Mouse (Mus musculus) stomach, embryonic 14.5 days (tissue): ENCODE data around the gene Hist1h2ak. TPM values are rescaled to one million over a fixed set of nuclear protein-coding genes. Genes with fewer than 3 reads are reported as not detected.

Source experiments
- ATAC-seq: fragments of 200-750 bp; cut with Nextera tagmentation; 2 replicates; pipeline ENCODE4 v1.8.0; 2017; ENCODE audit warnings: low read depth, moderate TSS enrichment; ENCODE audit not compliant: insufficient number of reproducible peaks, insufficient read depth, low FRiP score
- H3K27ac ChIP-seq: fragments of 300-500 bp; sonication (generic); 2 replicates; pipeline ENCODE4 v1.5.1; 2014; ENCODE audit warnings: mild to moderate bottlenecking, low read length, moderate library complexity, mixed read lengths
- H3K27me3 ChIP-seq: fragments of 300-500 bp; sonication (generic); 2 replicates; pipeline ENCODE4 v1.6.1; 2014; ENCODE audit warnings: low read length, control low read depth, mixed read lengths; ENCODE audit not compliant: control insufficient read depth, insufficient read depth
- H3K36me3 ChIP-seq: fragments of 300-500 bp; sonication (generic); 2 replicates; pipeline ENCODE4 v1.6.1; 2014; ENCODE audit warnings: mild to moderate bottlenecking, control low read depth, low read length, moderate library complexity, mixed read lengths; ENCODE audit not compliant: control insufficient read depth, insufficient read depth
- H3K4me1 ChIP-seq: fragments of 300-500 bp; sonication (generic); 2 replicates; pipeline ENCODE4 v1.6.1; 2014; ENCODE audit warnings: low read length, control low read depth, mixed read lengths; ENCODE audit not compliant: control insufficient read depth, insufficient read depth
- H3K4me2 ChIP-seq: fragments of 300-500 bp; sonication (generic); replicated peaks from 2 replicates; pipeline ENCODE4 v1.6.1; 2014; ENCODE audit warnings: low read depth, low read length, control low read depth
- H3K4me3 ChIP-seq: fragments of 300-500 bp; sonication (generic); 2 replicates; pipeline ENCODE4 v1.5.1; 2014; ENCODE audit warnings: low read depth, low read length, control low read depth
- H3K9ac ChIP-seq: fragments of 300-500 bp; sonication (generic); replicated peaks from 2 replicates; pipeline ENCODE4 v1.6.1; 2014; ENCODE audit warnings: low read depth, mild to moderate bottlenecking, control low read depth, low read length, moderate library complexity, mixed read lengths
- H3K9me3 ChIP-seq: fragments of 300-500 bp; sonication (generic); 2 replicates; pipeline ENCODE4 v1.6.1; 2016; ENCODE audit warnings: low read depth, low read length, control low read depth; ENCODE audit not compliant: control insufficient read depth
- WGBS: fragments of 180-500 bp; shearing (Covaris S2); extraction: QIAGEN DNeasy Blood & Tissue Kit; methylation state at CpG from one replicate; pipeline ENCODE4 v1.1.7; 2014; 5-methylcytosine and 5-hydroxymethylcytosine counted together
- microRNA-seq: library from miRNA; unstranded; fragments of <30 nt; microRNA quantifications from one replicate; pipeline ENCODE4, GENCODE M21; 2016
- polyA plus RNA-seq: library from polyadenylated mRNA; unstranded; fragments of >200 nt; fragmentation: Nextera tagmentation; extraction: Ambion mirVana; gene quantifications from 2 replicates; pipeline ENCODE4 v1.2.1, GENCODE M21; 2014

Hist1h2ak gene
- polyA plus RNA-seq, 1 experiment from 2014 or later: 13.3 TPM

- Histone ChIP-seq H3K36me3 (no peaks in the 10 kb centered on the region), H3K4me2 (peak overlapping the region; percentile 53), H3K9ac (peak overlapping the region; percentile 38), H3K27ac (peak overlapping the region; percentile 30; the same call in 1 of the 2 replicates), H3K4me1 (peaks cover 7% of the 10 kb centered on the region; the same call in 1 of the 2 replicates), H3K27me3 (no peaks in the 10 kb centered on the region), H3K4me3 (peak overlapping the region; percentile 68), H3K9me3 (no peaks in the 10 kb centered on the region)
- ATAC-seq: peak; percentile 82; the same call in 1 of the 2 replicates
- 1% methylated on average over 22 of the region's 22 CpGs for WGBS
Measured at GRCm38 (mm10) chr13:21710821-21711525, 42.7 kb downstream of the Hist1h2ak start.

- WGBS: under 1% methylated on average over 32 of the region's 32 CpGs
- Histone ChIP-seq H3K36me3 (no peaks in the 10 kb centered on the region), H3K9ac (peak overlapping the region; percentile 45; the same call in 1 of the 2 replicates), H3K9me3 (no peaks in the 10 kb centered on the region), H3K4me2 (peak overlapping the region; percentile 53; the same call in 1 of the 2 replicates), H3K4me3 (peak overlapping the region; percentile 68), H3K4me1 (peaks cover 4% of the 10 kb centered on the region; the same call in 1 of the 2 replicates), H3K27me3 (no peaks in the 10 kb centered on the region), H3K27ac (peak overlapping the region; percentile 74)
- ATAC-seq: peak; percentile 85
Measured at GRCm38 (mm10) chr13:21710031-21710711, 43.5 kb downstream of the Hist1h2ak start.

- H3K27me3 ChIP-seq: no peaks in the 10 kb centered on the region
- no peaks in the 10 kb centered on the region for H3K4me1 ChIP-seq
- WGBS: 73% methylated on average over 4 of the region's 4 CpGs
- no peak for ATAC-seq
- no peak overlapping the region for H3K4me3 ChIP-seq
- H3K9me3 ChIP-seq: no peaks in the 10 kb centered on the region
- H3K9ac ChIP-seq: no peak overlapping the region
- no peak overlapping the region for H3K27ac ChIP-seq
- no peak overlapping the region for H3K4me2 ChIP-seq
- H3K36me3 ChIP-seq: no peaks in the 10 kb centered on the region
Measured at GRCm38 (mm10) chr13:21706669-21707068, 47.0 kb downstream of the Hist1h2ak start.

Small RNA genes within 50 kb of the gene (microRNA-seq; reads per million reads assigned to microRNA genes)
- gene Gm44346 (not detected), gene Gm44357 (not detected), gene Gm44367 (not detected), gene Gm44454 (not detected)

Other genes with a start within 250 kb of the Hist1h2ak start
- gene Zkscan8, start 222.7 kb downstream of the Hist1h2ak start, polyA plus RNA-seq: 11.5 and 11.6 TPM in 2 replicates
- gene Olfr1366, start 211.0 kb downstream of the Hist1h2ak start, polyA plus RNA-seq: 0.07 and 0.28 TPM in 2 replicates
- 0.06 TPM in 1 of 2 replicates, not detected in the other for gene Olfr1535, start 193.9 kb downstream of the Hist1h2ak start, polyA plus RNA-seq
- gene Olfr1364, start 172.1 kb downstream of the Hist1h2ak start, polyA plus RNA-seq: not detected in 2 replicates
- not detected in 2 replicates for gene Olfr1362, start 139.8 kb downstream of the Hist1h2ak start, polyA plus RNA-seq
- gene Olfr11, start 111.3 kb downstream of the Hist1h2ak start, polyA plus RNA-seq: not detected in 2 replicates
- not detected in 2 replicates for gene Olfr1361, start 90.4 kb downstream of the Hist1h2ak start, polyA plus RNA-seq
- not detected in 2 replicates for gene Olfr1360, start 76.4 kb downstream of the Hist1h2ak start, polyA plus RNA-seq
- not detected in 2 replicates for gene Olfr1359, start 55.7 kb downstream of the Hist1h2ak start, polyA plus RNA-seq
- 3.7 and 4.3 TPM in 2 replicates for gene Hist1h2bl, start 37.7 kb downstream of the Hist1h2ak start, polyA plus RNA-seq
- 8.8 and 36.0 TPM in 2 replicates for gene Hist1h2ai, start 37.4 kb downstream of the Hist1h2ak start, polyA plus RNA-seq
- 9.0 and 13.1 TPM in 2 replicates for gene Hist1h3h, start 36.2 kb downstream of the Hist1h2ak start, polyA plus RNA-seq
- gene Hist1h2bm, start 31.8 kb downstream of the Hist1h2ak start, polyA plus RNA-seq: 3.1 TPM in 2 replicates
- 4.1 and 4.5 TPM in 2 replicates for gene Hist1h4j, start 18.8 kb downstream of the Hist1h2ak start, polyA plus RNA-seq
- gene Hist1h4k, start 3.3 kb downstream of the Hist1h2ak start, polyA plus RNA-seq: 10.9 and 13.1 TPM in 2 replicates
- gene Hist1h2bn, start 296 bp upstream of the Hist1h2ak start, polyA plus RNA-seq: 3.1 and 5.0 TPM in 2 replicates
- gene Hist1h1b, start 26.8 kb upstream of the Hist1h2ak start, polyA plus RNA-seq: 14.8 and 20.1 TPM in 2 replicates
- gene Hist1h3i, start 29.5 kb upstream of the Hist1h2ak start, polyA plus RNA-seq: 166 and 187 TPM in 2 replicates
- 11.4 TPM in 1 of 2 replicates, not detected in the other for gene Hist1h2an, start 33.4 kb upstream of the Hist1h2ak start, polyA plus RNA-seq
- gene Hist1h2bp, start 33.6 kb upstream of the Hist1h2ak start, polyA plus RNA-seq: 1.4 and 1.8 TPM in 2 replicates
- 17.5 and 19.7 TPM in 2 replicates for gene Hist1h2bq, start 56.4 kb upstream of the Hist1h2ak start, polyA plus RNA-seq
- gene Hist1h2ao, start 56.6 kb upstream of the Hist1h2ak start, polyA plus RNA-seq: not detected in 2 replicates
- not detected in 2 replicates for gene Hist1h4m, start 57.9 kb upstream of the Hist1h2ak start, polyA plus RNA-seq
- gene Hist1h4n, start 78.4 kb upstream of the Hist1h2ak start, polyA plus RNA-seq: 18.2 and 28.4 TPM in 2 replicates
- gene Hist1h2ap, start 79.7 kb upstream of the Hist1h2ak start, polyA plus RNA-seq: 3,565 and 4,516 TPM in 2 replicates
- 24.3 and 25.5 TPM in 2 replicates for gene Hist1h2br, start 79.9 kb upstream of the Hist1h2ak start, polyA plus RNA-seq
- gene Zfp184, start 191.3 kb upstream of the Hist1h2ak start, polyA plus RNA-seq: 16.5 and 16.8 TPM in 2 replicates
- gene Pom121l2, start 227.4 kb upstream of the Hist1h2ak start, polyA plus RNA-seq: not detected in 2 replicates